Comparison of ENCODE assay signal across 7 mouse cellular contexts in the genomic region with DNA sequence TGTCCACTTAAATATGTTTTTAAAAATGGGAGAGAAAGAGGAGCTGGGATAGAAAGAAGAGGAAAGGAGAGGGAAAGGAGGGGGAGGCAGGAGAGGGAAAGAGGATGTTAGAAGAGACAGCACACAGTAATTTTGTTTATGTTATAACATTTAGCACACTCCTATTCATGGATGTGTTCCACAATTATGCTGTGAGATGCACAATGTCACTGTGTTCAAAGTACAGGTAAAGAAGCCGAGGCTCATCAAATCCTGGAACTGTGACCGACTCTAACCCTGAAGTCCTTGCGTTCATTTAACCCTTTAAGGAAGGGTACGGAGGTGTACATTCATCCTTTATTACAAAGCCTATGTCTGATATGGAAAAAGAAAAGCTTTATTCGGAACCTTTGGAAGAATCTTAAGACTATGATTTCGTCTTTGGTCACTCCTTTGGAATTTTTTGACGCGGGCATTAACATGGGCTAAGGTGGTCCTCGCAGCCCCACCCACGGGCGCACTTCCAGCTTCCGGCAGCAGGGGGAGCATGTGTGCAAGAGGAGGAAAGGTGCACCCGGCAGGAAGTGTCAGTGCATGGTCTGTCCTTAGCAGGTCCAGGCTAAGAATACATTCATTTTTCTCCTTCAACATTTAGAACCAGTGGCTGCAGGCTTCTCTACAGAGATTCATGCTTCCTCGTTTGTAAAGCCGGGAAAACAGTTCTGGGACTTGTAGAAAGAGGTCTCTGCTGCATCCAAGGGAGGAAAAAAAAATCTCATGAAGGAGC.
DNase-seq lines count a peak whose midpoint lies in the region; ATAC-seq and TF ChIP-seq lines count a peak whose summit lies in the region.

No protein-coding gene starts in this region.

- no peak for TF ChIP-seq POLR2A in kidney, adult 2 months (IDR thresholded peaks at IDR 0.05; ENCODE audit: low read depth, low read length)
- no peak for TF ChIP-seq POLR2A in spleen, adult 2 months (IDR thresholded peaks at IDR 0.05; ENCODE audit: low read depth, low read length)

- H3K27me3 ChIP-seq in embryonic facial prominence, embryonic 11.5 days (ENCODE audit: control insufficient read depth, insufficient read depth, low read length), result no peaks in the 10 kb centered on the region
- no peaks in the 10 kb centered on the region for H3K27me3 ChIP-seq in kidney, adult 2 months (replicated peaks; ENCODE audit: control insufficient read depth, insufficient read depth, low read length)
- H3K27me3 ChIP-seq in limb, embryonic 13.5 days, result no peaks in the 10 kb centered on the region
- no peaks in the 10 kb centered on the region; the same call in 1 of the 2 replicates for H3K27me3 ChIP-seq in midbrain, embryonic 15.5 days (replicated peaks)
- no peaks in the 10 kb centered on the region for H3K27me3 ChIP-seq in spleen, adult 2 months (ENCODE audit: control insufficient read depth, insufficient read depth, low read length)

- peak; percentile 91 for DNase-seq in adrenal gland, postnatal 14 days
- DNase-seq in embryonic facial prominence, embryonic 11.5 days (ENCODE audit: low spot score), result peak; percentile 89
- DNase-seq in heart, adult 18-20 months, result peak; percentile 84 to 96
- DNase-seq in kidney, adult 2 months, result peak; percentile 87
- peak in 1 of 2 experiments; percentile 87 for DNase-seq in spleen, adult 2 months (ENCODE audit: low read depth in 1 of 2, low spot score in 2 of 2)

- H3K9ac ChIP-seq in embryonic facial prominence, embryonic 11.5 days (replicated peaks; ENCODE audit: low read length), result no peak overlapping the region
- no peak overlapping the region for H3K9ac ChIP-seq in limb, embryonic 13.5 days
- peak overlapping the region; percentile 15; the same call in 1 of the 2 replicates for H3K9ac ChIP-seq in midbrain, embryonic 15.5 days

- ATAC-seq in embryonic facial prominence, embryonic 11.5 days (replicated peaks; ENCODE audit: insufficient number of reproducible peaks, low FRiP score, low TSS enrichment, low read depth), result peak; percentile 31; the same call in 1 of the 2 replicates
- ATAC-seq in limb, embryonic 13.5 days (ENCODE audit: low FRiP score, low read depth), result peak; percentile 52
- peak; percentile 77 for ATAC-seq in midbrain, embryonic 15.5 days (replicated peaks)

- TF ChIP-seq CTCF in kidney, adult 2 months (conservative IDR thresholded peaks at IDR 0.05; ENCODE audit: insufficient read depth, insufficient read length, low read depth, low read length), result peak; percentile 97
- TF ChIP-seq CTCF in spleen, adult 2 months (IDR thresholded peaks at IDR 0.05; ENCODE audit: extremely low read depth, insufficient read depth, insufficient read length, insufficient replicate concordance), result peak; percentile 97

- H3K4me1 ChIP-seq in embryonic facial prominence, embryonic 11.5 days (ENCODE audit: control insufficient read depth, insufficient read depth, low read length), result peaks cover 4% of the 10 kb centered on the region; the same call in 1 of the 2 replicates
- peaks cover 9% of the 10 kb centered on the region for H3K4me1 ChIP-seq in kidney, adult 2 months (ENCODE audit: control insufficient read depth, insufficient read depth, low read length)
- peaks cover 36% of the 10 kb centered on the region for H3K4me1 ChIP-seq in limb, embryonic 13.5 days
- peaks cover 16% of the 10 kb centered on the region for H3K4me1 ChIP-seq in midbrain, embryonic 15.5 days
- H3K4me1 ChIP-seq in spleen, adult 2 months (ENCODE audit: control insufficient read depth, insufficient read depth, insufficient read length), result peaks cover 15% of the 10 kb centered on the region

- H3K27ac ChIP-seq in embryonic facial prominence, embryonic 11.5 days (replicated peaks; ENCODE audit: low read depth, low read length), result 0 out of 2 replicates have a peak overlapping the region, but pooled peaks have one; percentile 38
- H3K27ac ChIP-seq in kidney, adult 2 months (ENCODE audit: insufficient read depth, low read depth, low read length), result peak overlapping the region; percentile 91
- peak overlapping the region; percentile 69 for H3K27ac ChIP-seq in limb, embryonic 13.5 days
- no peak overlapping the region for H3K27ac ChIP-seq in midbrain, embryonic 15.5 days
- peak overlapping the region; percentile 93; the same call in 1 of the 2 replicates for H3K27ac ChIP-seq in spleen, adult 2 months (ENCODE audit: insufficient read depth, low read length)

- H3K9me3 ChIP-seq in embryonic facial prominence, embryonic 11.5 days (replicated peaks; ENCODE audit: control insufficient read depth, low read length), result no peaks in the 10 kb centered on the region
- no peaks in the 10 kb centered on the region for H3K9me3 ChIP-seq in limb, embryonic 13.5 days
- H3K9me3 ChIP-seq in midbrain, embryonic 15.5 days, result no peaks in the 10 kb centered on the region

- H3K36me3 ChIP-seq in embryonic facial prominence, embryonic 11.5 days (replicated peaks; ENCODE audit: control insufficient read depth, insufficient read depth, low read depth, low read length), result no peaks in the 10 kb centered on the region
- H3K36me3 ChIP-seq in kidney, adult 2 months (ENCODE audit: control insufficient read depth, insufficient read depth, low read length), result no peaks in the 10 kb centered on the region
- H3K36me3 ChIP-seq in limb, embryonic 13.5 days, result no peaks in the 10 kb centered on the region
- H3K36me3 ChIP-seq in midbrain, embryonic 15.5 days (replicated peaks), result no peaks in the 10 kb centered on the region
- H3K36me3 ChIP-seq in spleen, adult 2 months (ENCODE audit: control insufficient read depth, insufficient read depth, low read length), result no peaks in the 10 kb centered on the region

- H3K4me2 ChIP-seq in embryonic facial prominence, embryonic 11.5 days (ENCODE audit: low read depth, low read length), result peak overlapping the region; percentile 55
- H3K4me2 ChIP-seq in limb, embryonic 13.5 days (replicated peaks), result peak overlapping the region; percentile 62
- H3K4me2 ChIP-seq in midbrain, embryonic 15.5 days, result peak overlapping the region; percentile 71

- 3% methylated on average over 15 of the region's 15 CpGs for WGBS in embryonic facial prominence, embryonic 11.5 days
- WGBS in kidney, adult 2 months, result 1% methylated on average over 15 of the region's 15 CpGs
- WGBS in limb, embryonic 13.5 days, result 3% methylated on average over 15 of the region's 15 CpGs
- 3% methylated on average over 15 of the region's 15 CpGs for WGBS in midbrain, embryonic 15.5 days
- WGBS in spleen, adult 2 months, result under 1% methylated on average over 15 of the region's 15 CpGs

- peak overlapping the region; percentile 17; the same call in 1 of the 2 replicates for H3K4me3 ChIP-seq in embryonic facial prominence, embryonic 11.5 days (ENCODE audit: low read depth, low read length)
- peak overlapping the region; percentile 4; the same call in 1 of the 2 replicates for H3K4me3 ChIP-seq in kidney, adult 2 months (ENCODE audit: insufficient read depth, low read depth, low read length)
- H3K4me3 ChIP-seq in limb, embryonic 13.5 days, result peak overlapping the region; percentile 32
- peak overlapping the region; percentile 37 for H3K4me3 ChIP-seq in midbrain, embryonic 15.5 days
- peak overlapping the region; percentile 29 for H3K4me3 ChIP-seq in spleen, adult 2 months (ENCODE audit: extremely low read depth, insufficient read depth, insufficient read length)
